Mouse (Mus musculus) adrenal gland, adult (tissue): Measurements from ENCODE around the gene Vsig10.

ENCODE experiments used
- DNase-seq, 2 experiments: peaks; one replicate each; pipeline ENCODE4 v3.0.0; 2022 to 2023; ENCODE audit warnings: low spot score in 1 of 2; ENCODE audit not compliant: inconsistent age in 2 of 2

The Vsig10 gene

GRCm38 (mm10) chr5:117303691-117304579 lies 14.9 kb upstream of the Vsig10 start:
- peak; percentile 57 to 81 for DNase-seq

GRCm38 (mm10) chr5:117304947-117305346 lies 13.9 kb upstream of the Vsig10 start:
- DNase-seq = peak; percentile 86 to 95

- DNase-seq = no peak
Measured at GRCm38 (mm10) chr5:117305754-117306153, 13.1 kb upstream of the Vsig10 start.

- DNase-seq = no peak
Measured at GRCm38 (mm10) chr5:117306826-117307225, 12.1 kb upstream of the Vsig10 start.

GRCm38 (mm10) chr5:117307699-117308098 lies 11.2 kb upstream of the Vsig10 start:
- peak; percentile 83 to 93 for DNase-seq

- peak; percentile 73 to 89 for DNase-seq
Measured at GRCm38 (mm10) chr5:117313420-117313819, 5.5 kb upstream of the Vsig10 start.

- DNase-seq = peak; percentile 64 to 79
Measured at GRCm38 (mm10) chr5:117313909-117314308, 5.0 kb upstream of the Vsig10 start.

- peak in 1 of 2 experiments; percentile 46 for DNase-seq
Measured at GRCm38 (mm10) chr5:117314587-117315428, 4.1 kb upstream of the Vsig10 start.

GRCm38 (mm10) chr5:117323751-117324150 lies 4.9 kb downstream of the Vsig10 start:
- peak in 1 of 2 experiments; percentile 22 for DNase-seq

- DNase-seq = peak in 1 of 2 experiments; percentile 40
Measured at GRCm38 (mm10) chr5:117326408-117326807, 7.5 kb downstream of the Vsig10 start.

- DNase-seq = no peak
Measured at GRCm38 (mm10) chr5:117330457-117330856, 11.6 kb downstream of the Vsig10 start.

GRCm38 (mm10) chr5:117337999-117338398 lies 19.1 kb downstream of the Vsig10 start:
- DNase-seq = no peak

- no peak for DNase-seq
Measured at GRCm38 (mm10) chr5:117338503-117338902, 19.6 kb downstream of the Vsig10 start.

- no peak for DNase-seq
Measured at GRCm38 (mm10) chr5:117340081-117340480, 21.2 kb downstream of the Vsig10 start.

- no peak for DNase-seq
Measured at GRCm38 (mm10) chr5:117341896-117342295, 23.0 kb downstream of the Vsig10 start.

- peak in 1 of 2 experiments; percentile 57 for DNase-seq
Measured at GRCm38 (mm10) chr5:117344496-117344895, 25.6 kb downstream of the Vsig10 start.

GRCm38 (mm10) chr5:117345432-117345976 lies 26.6 kb downstream of the Vsig10 start:
- DNase-seq = no peak

GRCm38 (mm10) chr5:117346281-117346680 lies 27.4 kb downstream of the Vsig10 start:
- DNase-seq = peak in 1 of 2 experiments; percentile 54

GRCm38 (mm10) chr5:117347011-117347410 lies 28.1 kb downstream of the Vsig10 start:
- DNase-seq = peak; percentile 77 to 79

GRCm38 (mm10) chr5:117347838-117348237 lies 29.0 kb downstream of the Vsig10 start:
- DNase-seq = peak in 1 of 2 experiments; percentile 28

- peak; percentile 70 to 87 for DNase-seq
Measured at GRCm38 (mm10) chr5:117348279-117348678, 29.4 kb downstream of the Vsig10 start.
